ENCODE assay signal across 9 mouse cellular contexts in the genomic region with DNA sequence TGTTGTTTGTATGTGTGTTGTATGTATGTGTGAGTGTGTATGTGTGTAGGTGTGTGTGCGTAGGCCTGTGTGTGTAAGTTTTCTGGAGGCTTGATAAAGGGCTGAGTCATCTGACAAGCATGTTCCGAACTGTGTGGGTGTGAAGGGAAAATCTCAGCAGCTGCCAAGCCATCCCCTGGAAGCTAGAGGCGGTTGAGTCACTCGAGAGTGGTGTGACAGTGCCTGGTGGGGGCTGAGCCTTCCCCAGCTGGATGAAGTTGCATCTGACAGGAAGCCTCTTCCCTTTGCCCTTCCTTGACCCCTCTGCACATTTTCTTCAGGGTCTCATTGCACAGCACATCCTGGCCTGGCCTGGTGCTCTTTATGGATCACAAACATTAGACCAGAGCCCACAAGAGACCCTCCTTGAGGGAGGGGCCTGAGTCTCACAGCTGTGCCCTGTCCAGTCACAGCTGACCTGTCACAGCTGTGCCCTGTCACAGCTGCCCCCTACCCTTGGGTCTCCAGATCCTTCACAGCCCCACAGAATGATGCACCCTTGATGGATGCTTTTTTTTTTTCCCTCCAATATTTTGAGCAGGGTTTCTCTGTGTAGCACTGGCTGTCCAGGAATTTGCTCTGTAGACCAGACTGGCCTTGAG. TPM values are rescaled to one million over a fixed set of nuclear protein-coding genes. Genes with fewer than 3 reads are reported as not detected.
DNase-seq lines count a peak whose midpoint lies in the region; ATAC-seq and TF ChIP-seq lines count a peak whose summit lies in the region.
"Had no signal": no experiment of that assay in that cellular context is flagged by ENCODE, and none has a peak within 500 bp of the region (broad histone marks: within the 10 kb centered on the region; RNA-seq: fewer than 3 reads in every experiment).

No protein-coding gene starts in this region.

- H3K4me2 ChIP-seq in kidney, embryonic 14.5 days (replicated peaks; ENCODE audit: low read depth, low read length): no peak overlapping the region
- peak overlapping the region; percentile 40 for H3K4me2 ChIP-seq in myocyte (ENCODE audit: low read depth)
- no peak overlapping the region for H3K4me2 ChIP-seq in hindbrain, postnatal 0 days (ENCODE audit: low read depth, low read length)

- no peak for TF ChIP-seq POLR2A in myocyte (IDR thresholded peaks at IDR 0.05; ENCODE audit: insufficient read length, low read depth)

- H3ac ChIP-seq in myocyte (ENCODE audit: control insufficient read depth, insufficient read length): no peak overlapping the region

- TF ChIP-seq CTCF in hindbrain, postnatal 0 days (IDR thresholded peaks at IDR 0.05; ENCODE audit: low read depth): no peak

- no peak overlapping the region; the same call in 1 of the 2 replicates for H3K27ac ChIP-seq in kidney, embryonic 14.5 days (ENCODE audit: low read depth, low read length)
- no peak overlapping the region for H3K27ac ChIP-seq in hindbrain, postnatal 0 days

- H3K4me1 ChIP-seq in kidney, embryonic 14.5 days (ENCODE audit: control insufficient read depth, insufficient read depth, low read length): no peaks in the 10 kb centered on the region
- H3K4me1 ChIP-seq in hindbrain, postnatal 0 days (ENCODE audit: insufficient read depth, low read length): no peaks in the 10 kb centered on the region

- WGBS in kidney, embryonic 14.5 days: 21% methylated on average over 4 of the region's 4 CpGs
- 69% methylated on average over 4 of the region's 4 CpGs for WGBS in hindbrain, postnatal 0 days

- no peaks in the 10 kb centered on the region for H3K79me2 ChIP-seq in myocyte (ENCODE audit: control insufficient read depth, insufficient read depth)

- DNase-seq in kidney, adult 8-10 months: no peak
- peak; percentile 55 for DNase-seq in adipocyte (ENCODE audit: low spot score)
- peak; percentile 80 to 90 for DNase-seq in heart, adult 18-20 months
- peak; percentile 63 to 78 for DNase-seq in kidney, postnatal 4 days
- no peak for DNase-seq in cerebellum, postnatal 10 days
- DNase-seq in hindbrain, postnatal 0 days (ENCODE audit: low spot score): no peak

- H3K9me3 ChIP-seq in kidney, embryonic 14.5 days (ENCODE audit: control insufficient read depth, low read length): peaks cover 7% of the 10 kb centered on the region; the same call in 1 of the 2 replicates
- no peaks in the 10 kb centered on the region for H3K9me3 ChIP-seq in hindbrain, postnatal 0 days (ENCODE audit: low read length)

- H3K36me3 ChIP-seq in kidney, embryonic 14.5 days (ENCODE audit: control insufficient read depth, insufficient read depth, low read length): peaks cover 29% of the 10 kb centered on the region; the same call in 1 of the 2 replicates
- peaks cover 13% of the 10 kb centered on the region for H3K36me3 ChIP-seq in myocyte (ENCODE audit: control insufficient read depth, insufficient read depth)
- H3K36me3 ChIP-seq in hindbrain, postnatal 0 days (ENCODE audit: insufficient read depth, low read length): no peaks in the 10 kb centered on the region

- no peak overlapping the region for H3K9ac ChIP-seq in kidney, embryonic 14.5 days (ENCODE audit: low read depth, low read length)
- H3K9ac ChIP-seq in hindbrain, postnatal 0 days (replicated peaks; ENCODE audit: low read length): no peak overlapping the region

- no peak overlapping the region for H3K4me3 ChIP-seq in kidney, embryonic 14.5 days (ENCODE audit: low read length)
- no peak overlapping the region for H3K4me3 ChIP-seq in myocyte
- H3K4me3 ChIP-seq in hindbrain, postnatal 0 days (ENCODE audit: low read length): no peak overlapping the region
- H3K4me3 ChIP-seq: erythroblast, embryonic 14.5 days had no signal

- ATAC-seq in kidney, embryonic 14.5 days (ENCODE audit: low FRiP score, low TSS enrichment): peak; percentile 94
- ATAC-seq in hindbrain, postnatal 0 days: no peak

- no peaks in the 10 kb centered on the region for H3K27me3 ChIP-seq in kidney, embryonic 14.5 days (ENCODE audit: control insufficient read depth, insufficient read depth, low read length)
- H3K27me3 ChIP-seq in myocyte (ENCODE audit: control insufficient read depth, insufficient read depth, insufficient read length): no peaks in the 10 kb centered on the region
- no peaks in the 10 kb centered on the region for H3K27me3 ChIP-seq in hindbrain, postnatal 0 days (ENCODE audit: insufficient read depth, low read length)

TF ChIP-seq in myocyte, 11 proteins besides CTCF, POLR2A, EP300 and RAD21:
- TF ChIP-seq MYOD1 (IDR thresholded peaks at IDR 0.05; ENCODE audit: control insufficient read depth in 1 of 3, insufficient read length in 2 of 3, low read depth in 2 of 3) (peak; percentile 0 to 90 (median 68)), MYOG (IDR thresholded peaks at IDR 0.05; ENCODE audit: control insufficient read depth in 1 of 3, insufficient read depth in 1 of 3, insufficient read length in 2 of 3, low read depth in 2 of 3) (peak in 2 of 3 experiments; percentile 80 to 89), MAX (IDR thresholded peaks at IDR 0.05; ENCODE audit: low read depth) (no peak), SRF (IDR thresholded peaks at IDR 0.05; ENCODE audit: control insufficient read depth, insufficient read length, low read depth) (no peak), TCF12 (IDR thresholded peaks at IDR 0.05; ENCODE audit: insufficient read depth, poor library complexity, severe bottlenecking) (peak; percentile 61), CEBPB (IDR thresholded peaks at IDR 0.05; ENCODE audit: insufficient read depth, poor library complexity, severe bottlenecking) (0 out of 2 replicates have a peak, but pooled peaks have one; percentile 19), TCF3 (IDR thresholded peaks at IDR 0.05; ENCODE audit: insufficient read length, low read depth) (peak; percentile 56), E2F4 (IDR thresholded peaks at IDR 0.05; ENCODE audit: insufficient read depth) (no peak), USF1 (IDR thresholded peaks at IDR 0.05; ENCODE audit: low read depth) (no peak), POLR2AphosphoS2 (IDR thresholded peaks at IDR 0.05; ENCODE audit: insufficient read length, low read depth) (no peak)

RNA-seq across cellular contexts. Expression of gene Traf5, which starts 30.6 kb away (rescaled TPM):
- 14.7 and 15.5 TPM in 2 replicates for polyA plus RNA-seq in kidney, embryonic 14.5 days (2014; fragmentation: Nextera tagmentation; extraction: Ambion mirVana)
- 1 to 10 TPM; 5.7 to 6.9 TPM for total RNA-seq in heart, adult 18-20 months (2021)
- 10.8 TPM for polyA plus RNA-seq in myocyte (2012; fragmentation: generic; extraction: Trizol)
- total RNA-seq in hindbrain, postnatal 0 days (2014; rRNA removed): 0.58 and 7.3 TPM in 2 replicates
- 1.4 and 2.0 TPM in 2 replicates for polyA plus RNA-seq in hindbrain, postnatal 0 days (2015; fragmentation: Nextera tagmentation; extraction: Ambion mirVana)

Comparison
In these comparisons a context has a peak if more than half of its experiments do, and no peak if none do; other contexts are left out.
1. DNase-seq: peak in adipocyte (single experiment), heart, adult 18-20 months (2 of 2) and kidney, postnatal 4 days (2 of 2); none in kidney, adult 8-10 months (0 of 2), cerebellum, postnatal 10 days (0 of 2) and hindbrain, postnatal 0 days (single experiment).